Mouse (Mus musculus) myocyte (in vitro differentiated cells): Measurements from ENCODE around the gene Ap2a1.
A peak's percentile ranks its signal among the peaks of the same experiment; 100 is the strongest.

Experiments used
- E2F4 ChIP-seq: IDR thresholded peaks from one replicate; pipeline ENCODE4 v1.6.1; 2011; ENCODE audit warnings: mild to moderate bottlenecking, control low read depth, moderate library complexity; ENCODE audit not compliant: insufficient read depth
- MYOD1 ChIP-seq, 3 experiments: IDR thresholded peaks; one replicate each; pipeline ENCODE4 v1.6.1; 2011; ENCODE audit warnings: control low read depth in 2 of 3, low read depth in 2 of 3, mild to moderate bottlenecking in 2 of 3, moderate library complexity in 1 of 3; ENCODE audit not compliant: insufficient read length in 2 of 3, control insufficient read depth in 1 of 3
- POLR2A ChIP-seq: IDR thresholded peaks from one replicate; pipeline ENCODE4 v1.6.1; 2011; ENCODE audit warnings: low read depth, mild to moderate bottlenecking, control low read depth, moderate library complexity; ENCODE audit not compliant: insufficient read length
- POLR2AphosphoS2 ChIP-seq: IDR thresholded peaks from one replicate; pipeline ENCODE4 v1.6.1; 2011; ENCODE audit warnings: low read depth, control low read depth; ENCODE audit not compliant: insufficient read length
- REST ChIP-seq: IDR thresholded peaks from one replicate; pipeline ENCODE4 v1.6.1; 2011; ENCODE audit warnings: mild to moderate bottlenecking, control low read depth, moderate library complexity; ENCODE audit not compliant: insufficient read depth, insufficient read length
- TCF3 ChIP-seq: IDR thresholded peaks from one replicate; pipeline ENCODE4 v1.6.1; 2011; ENCODE audit warnings: low read depth, control low read depth; ENCODE audit not compliant: insufficient read length

GRCm38 (mm10) chr7:44856265-44856916 lies 72.9 kb downstream of the Ap2a1 start:
- TF ChIP-seq POLR2A (no peak), TCF3 (no peak), POLR2AphosphoS2 (peak; percentile 21), MYOD1 (IDR thresholded peaks at IDR 0.05; ENCODE audit: control insufficient read depth in 1 of 3, insufficient read length in 2 of 3, low read depth in 2 of 3) (no peak), REST (no peak), E2F4 (no peak)
